Mouse (Mus musculus) hindbrain, postnatal 0 days (tissue): ENCODE measurements at regions not wholly inside any gene's neighbourhood (a gene's known extent, or its start where the extent isn't known, plus 50 kb on each side); places are given as distances from the start of the nearest gene placed in this dataset.
A peak's percentile ranks its signal among the peaks of the same experiment; 100 is the strongest.

Experiments used
- ATAC-seq: fragments of 200-750 bp; cut with Nextera tagmentation; 2 replicates; pipeline ENCODE4 v1.8.0; 2017; ENCODE audit warnings: mild to moderate bottlenecking, moderate TSS enrichment, moderate library complexity
- DNase-seq: peaks from one replicate; pipeline ENCODE4 v3.0.0-alpha.2; 2015; ENCODE audit warnings: low spot score
- H3K27ac ChIP-seq: fragments of 300-500 bp; sonication (generic); 2 replicates; pipeline ENCODE4 v1.5.1; 2014; ENCODE audit warnings: mild to moderate bottlenecking
- H3K27me3 ChIP-seq: fragments of 300-500 bp; sonication (generic); 2 replicates; pipeline ENCODE4 v1.6.1; 2014; ENCODE audit warnings: low read length, mixed read lengths; ENCODE audit not compliant: insufficient read depth
- H3K36me3 ChIP-seq: fragments of 300-500 bp; sonication (generic); 2 replicates; pipeline ENCODE4 v1.6.1; 2014; ENCODE audit warnings: low read length, mixed read lengths; ENCODE audit not compliant: insufficient read depth
- H3K4me1 ChIP-seq: fragments of 300-500 bp; sonication (generic); 2 replicates; pipeline ENCODE4 v1.6.1; 2014; ENCODE audit warnings: antibody characterized with exemption, low read length, mixed read lengths; ENCODE audit not compliant: insufficient read depth
- H3K4me2 ChIP-seq: fragments of 300-500 bp; sonication (generic); 2 replicates; pipeline ENCODE4 v1.6.1; 2014; ENCODE audit warnings: low read depth, mild to moderate bottlenecking, low read length, moderate library complexity, mixed read lengths
- H3K4me3 ChIP-seq: fragments of 300-500 bp; sonication (generic); 2 replicates; pipeline ENCODE4 v1.5.1; 2014; ENCODE audit warnings: low read length
- H3K9ac ChIP-seq: fragments of 300-500 bp; sonication (generic); replicated peaks from 2 replicates; pipeline ENCODE4 v1.6.1; 2014; ENCODE audit warnings: mild to moderate bottlenecking, low read length, moderate library complexity, mixed read lengths
- H3K9me3 ChIP-seq: fragments of 300-500 bp; sonication (generic); 2 replicates; pipeline ENCODE4 v1.6.1; 2016; ENCODE audit warnings: low read length, mixed read lengths
- CTCF ChIP-seq: IDR thresholded peaks from 2 replicates; pipeline ENCODE4 v1.5.1; 2016; ENCODE audit warnings: antibody characterized with exemption, control low read depth, low read depth
- WGBS: fragments of 180-500 bp; shearing (Covaris S2); extraction: QIAGEN DNeasy Blood & Tissue Kit; methylation state at CpG from one replicate; pipeline ENCODE4 v1.1.7; 2014; 5-methylcytosine and 5-hydroxymethylcytosine counted together

DNA sequence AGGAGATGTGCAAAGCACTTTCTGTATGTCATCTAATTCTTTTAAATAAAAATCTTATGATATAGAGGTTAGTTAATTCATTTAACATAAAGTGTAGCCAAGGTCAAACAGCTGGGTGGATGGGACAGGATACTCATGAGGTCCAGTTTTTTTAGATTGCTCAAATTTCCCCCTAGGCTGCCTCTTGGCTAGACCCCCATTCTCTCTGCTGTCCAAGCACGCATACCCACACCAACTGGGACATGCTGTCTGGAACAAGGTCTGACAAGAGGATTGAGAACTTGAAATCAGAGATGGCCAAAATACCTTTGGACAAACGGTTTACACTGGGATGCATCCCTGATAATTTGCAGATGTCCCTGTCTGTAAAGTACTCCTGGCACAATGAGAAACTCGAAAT lies 65.0 kb upstream of the Foxn3 start:
- Histone ChIP-seq H3K27ac (peak overlapping the region; percentile 83), H3K4me3 (peak overlapping the region; percentile 68), H3K36me3 (no peaks in the 10 kb centered on the region), H3K9ac (no peak overlapping the region; the same call in 1 of the 2 replicates), H3K4me2 (peak overlapping the region; percentile 67), H3K27me3 (no peaks in the 10 kb centered on the region), H3K4me1 (no peaks in the 10 kb centered on the region), H3K9me3 (no peaks in the 10 kb centered on the region)
- ATAC-seq (no peak), DNase-seq (no peak)
- WGBS, result 41% methylated on average over 3 of the region's 3 CpGs
- no peak; the same call in 1 of the 2 replicates for TF ChIP-seq CTCF

DNA sequence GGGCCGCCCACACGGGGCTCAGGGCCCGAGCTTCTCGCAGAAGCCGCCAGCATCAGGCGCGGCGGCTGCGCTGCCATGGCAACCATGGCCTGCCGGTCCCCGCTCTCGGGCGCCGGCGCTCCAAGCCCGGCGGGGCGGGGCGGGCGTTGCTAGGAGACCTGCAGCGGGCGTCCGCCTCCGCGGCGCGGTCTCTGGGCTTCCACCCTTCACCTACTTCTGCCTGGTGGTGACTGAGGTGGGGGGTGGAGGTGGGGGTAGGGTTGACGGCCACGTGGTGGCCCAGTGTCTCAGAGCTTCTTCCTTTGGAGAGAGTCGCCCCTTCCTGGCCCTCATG lies 64.5 kb upstream of the Foxn3 start:
- no peaks in the 10 kb centered on the region for H3K9me3 ChIP-seq
- WGBS, result under 1% methylated on average over 29 of the region's 30 CpGs
- H3K9ac ChIP-seq, result peak overlapping the region; percentile 55
- peak overlapping the region; percentile 67 for H3K4me2 ChIP-seq
- H3K27me3 ChIP-seq, result no peaks in the 10 kb centered on the region
- no peaks in the 10 kb centered on the region for H3K4me1 ChIP-seq
- H3K36me3 ChIP-seq, result no peaks in the 10 kb centered on the region
- peak; percentile 15; the same call in 1 of the 2 replicates for TF ChIP-seq CTCF
- ATAC-seq (peak; percentile 98), DNase-seq (peak; percentile 97)
- H3K4me3 ChIP-seq, result peak overlapping the region; percentile 68
- H3K27ac ChIP-seq, result peak overlapping the region; percentile 83

DNA sequence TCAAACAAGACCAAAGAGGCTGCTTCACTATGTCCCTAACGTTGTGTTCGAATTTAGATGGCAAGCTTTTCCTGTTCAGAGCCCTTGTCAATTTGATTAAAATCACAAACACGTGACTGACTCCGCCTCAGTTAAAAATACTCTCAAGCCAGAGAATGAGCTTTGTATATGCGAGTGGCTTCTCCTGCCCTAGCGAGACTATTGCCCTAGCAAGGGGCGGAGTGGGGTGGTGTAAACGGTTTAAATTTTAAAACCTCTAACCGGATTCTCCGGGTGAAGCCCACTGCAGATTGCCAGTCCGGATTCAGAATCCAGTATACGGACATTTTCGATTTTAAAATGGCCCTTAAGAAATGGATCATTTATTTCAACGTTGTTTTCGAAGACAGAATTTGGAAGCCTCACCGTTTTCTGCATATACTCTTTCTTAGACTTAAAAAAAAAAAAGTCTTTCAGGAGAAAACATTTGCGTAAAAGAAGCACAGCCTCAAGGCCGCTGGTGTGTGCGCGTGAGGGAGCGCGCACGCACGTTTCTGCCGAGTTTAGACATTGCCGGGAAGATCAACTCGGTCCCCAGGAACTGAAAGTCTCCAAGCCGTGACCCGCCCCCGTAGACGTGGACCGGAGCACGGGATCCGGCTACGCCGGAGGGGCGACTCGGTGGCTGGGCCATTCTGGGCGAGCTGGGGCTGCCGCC lies 64.0 kb upstream of the Foxn3 start:
- Histone ChIP-seq H3K4me1 (no peaks in the 10 kb centered on the region), H3K9ac (peak overlapping the region; percentile 55), H3K9me3 (no peaks in the 10 kb centered on the region), H3K27ac (peak overlapping the region; percentile 83), H3K4me2 (peak overlapping the region; percentile 67), H3K36me3 (no peaks in the 10 kb centered on the region), H3K27me3 (no peaks in the 10 kb centered on the region), H3K4me3 (peak overlapping the region; percentile 68)
- WGBS, result under 1% methylated on average over 40 of the region's 40 CpGs
- peak; percentile 64 for DNase-seq
- TF ChIP-seq CTCF, result no peak
- ATAC-seq, result no peak; the same call in 1 of the 2 replicates

DNA sequence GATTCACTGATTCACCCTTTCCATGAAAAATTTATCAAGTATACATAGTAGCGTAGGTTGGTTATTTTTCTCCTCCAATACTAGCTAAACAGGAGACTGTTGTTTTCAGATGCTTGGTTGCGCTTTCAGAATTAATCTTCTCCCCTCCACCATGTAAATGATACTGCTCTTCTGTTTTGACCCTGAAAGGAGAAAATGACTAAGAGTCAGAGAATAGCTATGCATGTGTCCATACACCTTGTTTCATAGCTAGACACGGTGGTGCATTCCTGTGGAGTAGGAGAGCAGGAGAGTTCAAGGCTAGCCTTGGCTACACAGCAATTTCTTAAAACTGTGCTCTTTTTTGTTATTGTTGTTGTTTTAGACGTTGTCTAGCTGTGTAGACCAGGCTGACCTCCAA lies 62.8 kb upstream of the Foxn3 start:
- ATAC-seq, result no peak
- no peak overlapping the region for H3K9ac ChIP-seq
- no peak for TF ChIP-seq CTCF
- H3K4me1 ChIP-seq, result no peaks in the 10 kb centered on the region
- no peak for DNase-seq
- no peaks in the 10 kb centered on the region for H3K9me3 ChIP-seq
- no peaks in the 10 kb centered on the region for H3K27me3 ChIP-seq
- no peak overlapping the region for H3K27ac ChIP-seq
- WGBS, result 89% methylated on average over 4 of the region's 4 CpGs
- no peak overlapping the region for H3K4me3 ChIP-seq
- no peak overlapping the region for H3K4me2 ChIP-seq
- no peaks in the 10 kb centered on the region for H3K36me3 ChIP-seq

DNA sequence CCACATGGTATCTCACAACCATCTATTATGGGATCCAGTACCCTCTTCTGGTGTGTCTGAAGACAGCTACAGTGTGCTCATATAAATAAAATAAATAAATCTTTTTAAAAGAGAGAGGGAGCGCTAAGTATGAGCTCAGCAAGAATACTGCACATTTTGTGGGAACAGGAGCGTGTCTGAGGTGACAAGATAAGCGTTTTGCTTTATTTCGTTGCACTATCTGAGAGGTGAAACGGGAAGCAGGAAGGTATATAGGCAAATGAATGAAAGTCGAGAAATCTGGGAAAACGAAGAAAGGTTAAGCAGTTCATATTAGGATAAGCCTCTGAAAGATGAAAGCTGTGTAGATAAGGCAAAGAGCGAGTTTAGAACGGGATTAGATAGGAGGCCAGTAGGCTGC lies 61.7 kb upstream of the Foxn3 start:
- DNase-seq (no peak), ATAC-seq (no peak)
- Histone ChIP-seq H3K9ac (no peak overlapping the region), H3K4me2 (no peak overlapping the region), H3K36me3 (no peaks in the 10 kb centered on the region), H3K27ac (no peak overlapping the region), H3K9me3 (no peaks in the 10 kb centered on the region), H3K27me3 (no peaks in the 10 kb centered on the region), H3K4me1 (no peaks in the 10 kb centered on the region), H3K4me3 (no peak overlapping the region)
- no peak for TF ChIP-seq CTCF
- WGBS, result 93% methylated on average over 9 of the region's 9 CpGs

DNA sequence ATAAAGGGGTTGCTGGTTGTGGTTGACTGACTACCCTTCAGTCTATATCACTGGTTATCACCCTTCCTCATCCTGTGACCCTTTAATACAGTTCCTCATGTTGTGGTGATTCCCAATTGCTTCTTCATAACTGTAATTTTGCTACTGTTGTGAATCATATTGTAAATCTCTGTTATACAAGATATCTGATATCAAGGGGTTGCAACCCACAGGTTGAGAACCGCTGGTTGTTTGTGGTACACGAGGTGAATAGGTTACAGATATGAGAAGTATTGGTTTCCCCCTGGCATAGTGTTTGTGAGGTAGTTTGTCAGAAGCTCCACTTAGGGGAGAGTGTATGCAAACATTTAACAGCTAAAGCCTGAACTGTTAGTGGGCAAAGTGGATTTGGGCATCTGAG lies 58.9 kb upstream of the Foxn3 start:
- no peak overlapping the region for H3K9ac ChIP-seq
- ATAC-seq (no peak), DNase-seq (no peak)
- TF ChIP-seq CTCF, result no peak
- WGBS, result 87% methylated on average over 2 of the region's 2 CpGs
- H3K27me3 ChIP-seq, result no peaks in the 10 kb centered on the region
- H3K9me3 ChIP-seq, result no peaks in the 10 kb centered on the region
- no peaks in the 10 kb centered on the region for H3K4me1 ChIP-seq
- no peaks in the 10 kb centered on the region for H3K36me3 ChIP-seq
- H3K27ac ChIP-seq, result no peak overlapping the region
- H3K4me2 ChIP-seq, result no peak overlapping the region
- H3K4me3 ChIP-seq, result no peak overlapping the region

DNA sequence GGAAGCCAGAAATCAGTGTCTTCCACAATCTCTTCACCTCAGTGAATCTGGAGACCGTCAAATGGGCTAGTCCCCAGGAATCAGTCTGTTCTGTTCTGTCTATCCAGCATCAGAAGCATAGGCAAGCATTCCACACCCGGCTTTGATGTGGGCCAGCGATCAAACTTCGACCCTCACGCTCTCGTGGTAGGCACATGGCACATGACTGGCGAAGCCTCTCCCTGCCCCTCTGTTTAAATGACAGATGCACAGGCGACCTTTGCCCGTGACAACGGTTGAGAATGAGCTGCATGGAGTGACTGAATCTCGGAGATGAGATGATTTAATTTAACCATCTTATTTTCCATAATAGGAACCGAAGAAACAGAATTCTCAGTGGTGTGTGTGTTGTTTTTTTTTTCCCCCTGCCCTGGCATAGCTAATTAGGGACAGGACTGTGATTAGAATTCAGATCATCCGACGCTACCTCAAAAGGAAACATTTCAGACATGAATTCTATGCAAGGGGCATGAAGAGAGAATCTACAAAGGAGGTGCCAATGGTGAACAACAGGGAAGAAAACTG lies 53.9 kb upstream of the Foxn3 start:
- Histone ChIP-seq H3K4me2 (no peak overlapping the region), H3K4me1 (no peaks in the 10 kb centered on the region), H3K27ac (no peak overlapping the region), H3K9me3 (no peaks in the 10 kb centered on the region), H3K9ac (no peak overlapping the region), H3K36me3 (no peaks in the 10 kb centered on the region), H3K27me3 (no peaks in the 10 kb centered on the region), H3K4me3 (no peak overlapping the region)
- 53% methylated on average over 14 of the region's 14 CpGs for WGBS
- DNase-seq (no peak), ATAC-seq (no peak)
- no peak for TF ChIP-seq CTCF
